Mouse (Mus musculus) brain, embryonic 14.5 days (tissue): ENCODE measurements around the gene Pate2.

Experiments used
- CTCF ChIP-seq: fragments of 200-500 bp; IDR thresholded peaks from 2 replicates; pipeline ENCODE4 v1.5.1; 2012; ENCODE audit warnings: inconsistent platforms, mild to moderate bottlenecking, moderate library complexity, borderline replicate concordance; ENCODE audit not compliant: insufficient read depth, insufficient read length; ENCODE audit errors: extremely low read depth
- POLR2A ChIP-seq: fragments of 200-500 bp; IDR thresholded peaks from 2 replicates; pipeline ENCODE4 v1.6.1; 2012; ENCODE audit warnings: mild to moderate bottlenecking, inconsistent platforms, borderline replicate concordance; ENCODE audit not compliant: poor library complexity, insufficient read depth, insufficient read length, severe bottlenecking; ENCODE audit errors: extremely low read depth

DNA sequence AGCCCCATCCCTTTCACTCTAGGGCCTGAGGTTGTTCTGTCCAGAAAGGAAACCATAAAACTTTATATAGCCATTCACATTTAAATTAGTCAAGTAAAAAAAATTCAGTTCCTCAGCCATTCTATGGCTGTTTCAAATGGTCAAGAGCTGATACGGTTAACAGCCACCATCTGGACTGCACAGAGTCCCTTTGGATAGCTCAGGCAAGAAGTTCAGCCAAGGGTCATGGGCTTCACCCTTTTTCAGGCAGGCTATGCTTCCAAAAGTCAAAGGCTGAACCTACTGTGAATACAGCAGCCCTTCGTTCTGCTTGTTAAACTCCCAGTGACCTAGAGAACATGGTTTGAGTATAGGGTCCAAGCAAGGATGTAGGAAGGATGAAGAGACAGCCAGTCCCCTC, 25.4 kb upstream of the Pate2 start:
- TF ChIP-seq CTCF: no peak
- TF ChIP-seq POLR2A: no peak
